Mouse (Mus musculus): ENCODE measurements around the gene Rasal2. TPM values are rescaled to one million over a fixed set of nuclear protein-coding genes. Genes with fewer than 3 reads are reported as not detected.

Rasal2 gene
- 26.5 and 27.2 TPM in 2 replicates for polyA plus RNA-seq (2012; rRNA removed)

DNA sequence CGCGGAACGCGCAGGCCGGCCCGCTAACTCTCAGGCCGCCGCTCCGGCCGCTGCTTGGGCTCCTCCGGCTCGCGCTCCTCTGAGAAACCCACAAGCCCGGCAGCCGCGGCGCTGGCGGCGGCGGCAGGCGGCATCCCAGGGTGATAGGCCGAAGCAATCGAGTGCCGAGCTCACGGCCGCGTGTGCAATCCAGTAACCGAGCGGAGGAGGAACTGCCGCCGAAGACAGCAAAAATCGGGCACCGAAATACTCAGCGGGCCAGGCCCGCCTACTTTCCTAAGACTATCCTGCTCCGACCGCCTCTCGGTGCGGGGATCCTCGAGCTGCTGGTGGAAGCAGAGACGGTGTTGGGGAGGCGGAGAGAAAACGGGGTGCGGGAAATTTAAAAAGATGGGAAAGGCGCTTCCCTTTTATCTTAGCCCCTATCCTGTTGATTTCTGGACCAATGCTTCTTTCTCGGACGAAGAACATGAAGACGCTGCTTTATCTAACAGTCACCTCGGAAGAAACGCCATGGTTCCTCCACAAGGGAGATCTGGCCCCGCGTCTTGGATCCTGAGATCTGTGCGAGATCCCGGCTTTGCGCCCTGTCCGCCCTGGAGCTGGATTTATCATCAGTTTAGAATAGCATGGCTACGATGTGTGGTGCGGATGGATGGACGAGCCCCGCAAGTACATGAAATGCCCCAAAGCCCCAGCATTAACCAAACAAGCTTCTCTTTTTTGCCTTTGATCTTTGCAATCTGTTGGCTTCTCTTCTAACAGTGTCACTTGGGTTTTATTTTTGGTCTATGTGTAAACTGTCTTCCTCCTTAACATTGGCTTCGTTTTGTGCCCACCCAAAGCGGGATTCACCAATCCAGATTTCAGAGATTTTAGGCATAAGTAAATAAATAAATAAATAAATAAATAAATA, at the start of gene Rasal2:
Gene Rasal2 (minus strand): TSS at position 142 of the 916 bp plus-strand sequence.
- DNase-seq (ENCODE audit: extremely low spot score in 1 of 2, low spot score in 1 of 2) = peak; percentile 95 to 97

DNA sequence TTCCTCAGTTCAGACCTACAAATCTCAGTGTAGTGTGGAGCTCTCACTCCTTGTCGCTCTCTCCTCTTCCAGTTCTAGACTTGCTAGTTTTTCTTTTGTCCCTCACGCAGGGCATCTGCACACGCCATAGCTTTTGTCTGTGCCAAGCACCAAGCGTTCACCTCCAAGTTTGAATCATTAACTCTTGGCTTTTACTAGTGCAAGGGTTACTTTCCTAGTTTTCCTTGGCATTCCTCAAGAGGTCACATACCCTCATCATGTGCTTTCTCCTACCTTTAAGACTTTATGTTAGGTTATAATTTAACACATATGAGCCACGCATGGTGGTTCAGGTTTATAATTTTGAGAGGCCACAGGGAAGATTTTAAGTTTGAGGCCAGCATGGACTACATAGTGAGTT, 48.9 kb upstream of the Rasal2 start:
- no peak for DNase-seq (ENCODE audit: extremely low spot score in 1 of 2, low spot score in 1 of 2)

DNA sequence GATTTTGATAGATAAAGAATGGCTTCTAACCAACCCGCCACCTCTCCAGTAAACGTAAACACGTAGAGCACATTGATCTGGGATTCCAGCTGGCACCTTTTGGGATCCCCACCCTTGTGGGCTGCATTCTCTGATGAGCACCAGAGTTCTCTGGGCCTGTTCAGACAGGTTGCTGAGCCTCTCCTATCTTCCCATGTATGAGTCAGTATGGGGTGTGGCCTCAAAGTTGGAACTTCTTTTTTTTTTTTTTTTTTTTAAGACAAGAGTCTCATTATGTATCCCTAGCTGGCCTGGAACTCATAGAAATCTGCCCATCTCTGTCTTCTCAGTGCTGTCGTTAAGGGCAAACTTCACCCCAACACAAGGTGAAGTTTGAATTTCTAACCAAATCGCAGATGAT, 47.5 kb upstream of the Rasal2 start:
- no peak for DNase-seq (ENCODE audit: extremely low spot score in 1 of 2, low spot score in 1 of 2)

DNA sequence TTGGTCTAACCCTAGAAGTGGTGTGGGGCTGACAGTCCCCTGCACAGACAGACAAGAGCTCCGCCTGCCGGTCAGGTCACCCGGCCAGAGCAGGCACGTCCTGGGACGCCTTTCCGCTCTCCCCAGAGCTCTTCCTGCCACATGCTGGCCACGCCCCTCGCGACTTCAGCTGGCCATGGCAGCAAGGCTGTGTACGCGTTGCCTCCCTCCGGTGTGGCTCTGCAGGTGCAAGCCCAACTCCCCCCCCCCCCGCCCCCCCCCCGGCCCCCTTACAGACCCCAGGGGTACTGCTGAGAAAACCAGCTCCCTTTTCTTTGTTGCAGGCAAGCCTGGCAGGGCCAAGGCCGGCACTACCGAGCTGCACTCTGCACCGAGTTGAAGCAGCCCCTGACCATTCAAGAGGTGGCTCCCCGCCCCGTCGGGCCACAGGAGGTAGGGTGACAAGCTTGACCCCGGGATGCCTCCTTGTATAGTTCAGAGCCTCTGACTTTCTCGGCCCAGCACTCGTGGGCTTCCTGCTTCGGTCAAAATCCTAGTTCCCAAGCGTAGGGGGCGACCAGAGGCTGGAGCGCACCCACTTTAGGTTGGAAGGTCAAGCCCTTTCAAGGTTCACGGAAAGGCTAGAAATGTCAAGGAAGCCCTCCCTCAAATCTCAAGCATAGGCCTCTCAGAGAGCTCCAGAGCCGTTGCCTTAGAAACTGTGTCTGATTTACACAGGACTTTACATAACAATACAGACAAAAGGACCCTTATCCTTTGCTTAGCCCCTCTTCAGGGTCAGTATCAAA, 46.2 kb upstream of the Rasal2 start, which contains the start of gene Cryzl2:
Gene Cryzl2 (plus strand): TSS at position 157 of the 788 bp plus-strand sequence.
- no peak for DNase-seq (ENCODE audit: extremely low spot score in 1 of 2, low spot score in 1 of 2)

DNA sequence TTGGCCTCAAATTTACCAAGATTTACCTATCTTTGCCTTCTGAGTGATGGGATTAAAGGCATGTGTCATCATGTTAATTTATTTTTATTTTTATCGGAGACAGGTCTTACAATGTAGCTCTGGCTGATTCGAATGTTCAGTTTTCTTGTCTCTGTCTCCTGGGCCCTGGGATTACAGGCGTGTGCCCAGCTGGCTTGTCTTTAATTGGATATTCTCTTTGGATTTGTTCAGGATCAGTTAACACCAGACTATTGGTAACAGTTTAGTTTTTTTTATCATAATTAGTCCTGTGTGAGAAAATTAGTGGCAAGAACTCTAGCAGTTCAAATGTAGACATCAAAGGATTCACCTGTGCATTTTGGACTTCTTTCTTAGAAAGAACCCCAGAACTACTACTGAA, 45.4 kb upstream of the Rasal2 start:
- DNase-seq (ENCODE audit: extremely low spot score in 1 of 2, low spot score in 1 of 2) = no peak

DNA sequence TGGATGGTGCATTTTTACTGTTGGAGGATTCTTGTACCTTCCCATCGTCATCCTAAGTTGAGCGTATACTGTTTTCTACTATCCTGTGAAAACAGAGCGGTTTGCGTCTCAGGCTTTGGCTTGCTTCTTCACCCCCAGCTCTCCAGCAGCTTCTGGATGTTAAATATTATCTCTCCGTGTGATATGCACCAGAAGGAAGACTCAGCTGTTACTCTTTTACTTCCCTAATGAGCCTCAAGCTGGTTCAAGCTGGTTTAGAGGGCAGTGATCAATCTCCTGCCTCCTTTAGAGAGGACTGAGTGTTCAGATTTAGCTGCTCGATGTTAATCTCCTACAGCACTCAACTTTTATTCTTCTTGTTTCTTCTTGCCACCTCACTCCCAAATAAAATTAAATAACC, 42.5 kb upstream of the Rasal2 start:
- DNase-seq (ENCODE audit: extremely low spot score in 1 of 2, low spot score in 1 of 2) = no peak

DNA sequence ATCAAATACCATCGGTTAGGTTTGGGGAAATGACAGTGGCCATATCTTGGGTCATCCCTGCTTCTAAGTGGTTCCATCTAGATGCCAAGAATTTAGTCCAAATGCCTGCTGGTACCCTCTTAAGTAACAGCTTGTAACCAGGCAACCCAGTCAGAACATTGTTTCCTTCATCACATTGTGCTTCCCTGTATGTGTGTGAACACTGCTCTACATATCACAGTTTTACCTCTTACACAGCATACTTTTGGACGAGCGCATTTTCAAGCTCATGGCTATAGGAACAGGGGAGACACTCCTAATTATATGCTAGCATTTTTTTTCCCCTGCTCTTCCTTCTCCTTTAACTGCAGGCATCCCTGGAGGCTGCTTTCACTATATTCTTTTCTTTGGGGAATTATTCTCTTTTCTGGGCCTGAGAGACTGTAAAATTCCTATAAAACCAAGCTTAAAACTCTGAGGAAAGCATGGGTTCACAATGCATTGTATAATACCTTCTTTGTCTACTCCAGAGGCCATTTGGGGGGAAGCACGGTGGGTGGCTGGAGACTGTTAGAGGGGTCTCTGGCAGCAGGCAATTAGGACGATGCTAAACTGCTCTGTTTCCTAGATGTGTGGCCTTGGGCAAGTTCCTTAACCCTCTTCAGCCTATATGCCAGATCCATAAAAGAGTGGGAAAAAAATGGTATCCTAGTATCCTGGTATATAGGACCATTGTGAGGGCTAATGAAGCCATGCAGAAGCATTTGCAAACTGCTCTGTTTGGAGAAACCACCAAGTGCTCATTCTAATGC, 40.6 kb upstream of the Rasal2 start:
- no peak for DNase-seq (ENCODE audit: extremely low spot score in 1 of 2, low spot score in 1 of 2)

DNA sequence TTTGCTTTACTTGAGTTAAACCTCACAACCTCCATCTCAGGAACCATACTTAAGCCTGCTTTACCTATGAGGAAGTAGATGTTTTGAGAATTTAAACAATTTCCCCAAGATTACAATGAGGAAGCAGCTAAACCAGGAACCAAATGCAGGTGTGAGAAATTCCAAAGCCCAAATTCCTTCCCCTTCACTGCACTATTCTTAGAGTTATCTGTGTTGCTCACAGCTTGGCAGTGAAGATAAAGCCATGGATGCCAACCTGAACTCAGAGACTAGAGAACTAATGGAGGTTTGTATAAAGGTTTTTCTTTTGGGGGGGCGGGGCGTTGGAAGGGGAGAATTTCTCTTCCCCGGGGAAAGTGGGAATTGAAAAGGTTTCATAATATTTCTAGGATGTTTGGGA, 39.9 kb upstream of the Rasal2 start:
- DNase-seq (ENCODE audit: extremely low spot score in 1 of 2, low spot score in 1 of 2) = no peak

DNA sequence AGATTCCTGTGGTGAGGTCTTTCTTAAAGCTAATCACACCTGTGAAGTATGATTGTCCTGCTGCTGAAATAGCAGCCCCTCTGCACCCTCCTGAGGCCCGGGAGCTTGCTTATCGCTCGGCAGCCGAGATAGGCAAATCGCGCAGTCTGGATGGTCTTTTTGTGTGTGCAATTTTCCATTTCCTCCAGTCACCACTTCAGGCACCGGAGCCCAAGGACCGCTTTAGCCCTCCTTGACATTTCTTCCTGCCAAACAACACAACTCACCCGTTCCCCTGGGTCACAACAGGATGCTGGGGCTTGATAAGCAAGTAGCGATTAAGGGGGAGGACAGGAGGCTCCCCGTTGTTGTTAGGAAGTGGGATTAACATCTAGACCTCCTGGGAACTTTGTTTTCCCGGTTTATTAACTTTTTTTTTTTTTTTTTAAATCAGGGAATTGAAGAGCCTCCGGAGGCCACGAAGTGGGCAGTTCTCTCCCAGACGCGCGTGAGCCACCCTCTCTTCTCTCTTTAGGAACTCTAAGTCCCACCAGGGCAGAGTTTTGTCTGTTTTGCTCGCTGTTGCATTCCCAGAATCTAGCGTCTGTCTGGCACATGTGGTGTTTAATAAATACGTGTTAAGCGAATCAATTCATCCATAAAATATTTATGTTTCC, 37.7 kb upstream of the Rasal2 start:
- no peak for DNase-seq (ENCODE audit: extremely low spot score in 1 of 2, low spot score in 1 of 2)

DNA sequence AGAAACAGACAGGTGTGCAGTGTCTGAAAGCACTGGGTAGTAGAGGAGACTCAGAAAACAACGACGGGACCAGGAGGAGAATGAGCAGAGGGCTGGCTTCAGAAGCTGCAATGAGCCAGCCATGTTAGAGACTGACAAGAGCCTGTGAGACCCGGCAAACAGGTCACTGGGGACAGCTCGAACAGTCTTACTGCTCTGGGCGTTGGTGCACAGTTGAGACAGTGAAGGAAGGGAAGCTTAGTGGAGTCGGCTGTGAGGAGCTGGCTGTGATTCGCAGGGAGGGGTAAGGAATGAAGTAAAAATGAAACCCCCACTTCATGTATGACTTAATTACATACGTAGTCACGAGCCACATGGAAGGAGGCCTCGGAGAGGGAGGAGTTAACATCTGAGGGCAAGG, 37.1 kb upstream of the Rasal2 start:
- no peak for DNase-seq (ENCODE audit: extremely low spot score in 1 of 2, low spot score in 1 of 2)

DNA sequence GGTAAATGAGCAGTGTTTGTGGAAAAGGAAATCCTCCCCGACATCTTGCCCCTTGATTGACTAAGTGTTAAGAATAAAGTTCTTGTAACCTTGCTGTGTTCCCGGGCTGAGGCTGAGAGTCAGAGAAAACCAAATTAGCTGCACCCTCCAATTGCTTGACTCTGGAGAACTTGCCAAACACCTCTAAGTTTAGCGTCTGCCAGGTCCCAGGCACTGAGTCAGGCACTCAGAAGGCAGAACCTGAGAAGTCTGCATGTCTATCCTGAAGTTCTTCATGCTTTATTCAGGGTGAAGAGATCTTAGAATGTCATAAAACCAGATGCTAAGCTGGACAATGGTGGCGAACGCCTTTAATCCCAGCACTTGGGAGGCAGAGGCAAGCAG, 36.4 kb upstream of the Rasal2 start:
- DNase-seq (ENCODE audit: extremely low spot score in 1 of 2, low spot score in 1 of 2) = no peak

DNA sequence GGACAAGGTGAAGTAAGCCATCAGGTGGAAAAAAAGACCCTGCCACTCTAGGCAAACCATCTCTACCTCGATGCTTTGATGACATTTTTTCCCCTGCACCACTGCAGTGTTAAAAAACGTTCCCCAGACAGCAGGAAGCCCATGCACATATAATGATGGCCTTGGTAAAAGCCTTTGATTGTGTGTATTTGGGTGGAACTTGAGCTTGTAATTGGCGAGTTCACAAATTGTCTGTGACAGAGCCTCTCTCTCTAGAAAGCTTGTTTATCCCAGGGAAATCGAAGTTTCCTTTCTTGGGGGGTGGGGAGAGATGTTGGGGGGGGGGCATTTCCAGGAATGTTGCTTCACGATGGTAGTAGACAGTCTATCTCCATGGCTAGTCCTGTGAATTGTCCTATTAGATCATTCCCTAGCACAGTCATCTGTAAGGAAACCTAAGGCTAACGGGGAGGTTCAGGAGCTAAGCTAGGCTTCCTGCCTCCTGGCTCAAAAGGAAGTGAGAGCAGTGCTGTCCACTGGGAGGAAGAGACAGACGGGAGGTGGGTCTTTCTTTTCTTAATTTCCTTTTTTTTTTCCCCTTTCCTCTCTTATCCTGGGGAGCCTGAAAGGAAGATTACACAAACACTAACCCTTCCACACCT, 35.9 kb upstream of the Rasal2 start:
- no peak for DNase-seq (ENCODE audit: extremely low spot score in 1 of 2, low spot score in 1 of 2)

DNA sequence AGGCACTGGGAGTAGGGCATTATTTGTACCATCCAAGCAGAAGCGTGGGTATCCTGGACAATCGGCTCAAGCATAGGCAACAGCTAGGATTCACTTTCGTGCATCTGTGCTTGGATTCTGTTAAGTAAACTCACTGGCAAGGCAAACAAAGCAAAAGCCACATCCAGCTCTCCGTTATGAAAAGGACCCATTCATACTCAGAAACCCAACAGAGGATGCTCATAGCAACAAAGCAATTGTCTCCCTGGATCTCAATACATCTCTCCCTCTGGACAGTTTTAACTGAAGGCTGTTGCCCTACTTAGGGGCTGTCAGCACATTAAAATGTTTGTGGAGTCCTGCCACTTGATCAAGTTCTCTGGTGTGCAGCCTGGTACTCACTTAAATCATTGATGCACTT, 34.7 kb upstream of the Rasal2 start:
- no peak for DNase-seq (ENCODE audit: extremely low spot score in 1 of 2, low spot score in 1 of 2)

DNA sequence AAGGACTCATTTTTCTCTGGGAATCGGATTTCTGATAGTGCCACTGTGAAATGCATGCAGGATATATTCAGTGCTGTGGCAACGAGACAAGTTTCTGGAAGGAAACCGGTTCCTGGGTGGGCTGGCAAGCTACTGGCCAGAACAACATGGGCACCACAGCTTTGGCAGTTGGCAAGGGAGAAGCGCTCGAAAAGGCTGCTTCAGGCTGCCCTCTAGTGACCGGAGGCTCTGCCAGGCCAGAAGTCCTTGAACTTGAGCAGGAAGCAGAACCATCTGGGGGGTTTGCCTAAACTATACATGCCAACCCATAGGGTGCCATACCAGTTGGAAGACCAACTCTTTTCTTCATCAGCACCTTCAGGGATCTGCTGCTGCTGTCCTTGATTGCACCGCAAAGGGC, 33.9 kb upstream of the Rasal2 start:
- peak in 1 of 2 experiments; percentile 83 for DNase-seq (ENCODE audit: extremely low spot score in 1 of 2, low spot score in 1 of 2)

DNA sequence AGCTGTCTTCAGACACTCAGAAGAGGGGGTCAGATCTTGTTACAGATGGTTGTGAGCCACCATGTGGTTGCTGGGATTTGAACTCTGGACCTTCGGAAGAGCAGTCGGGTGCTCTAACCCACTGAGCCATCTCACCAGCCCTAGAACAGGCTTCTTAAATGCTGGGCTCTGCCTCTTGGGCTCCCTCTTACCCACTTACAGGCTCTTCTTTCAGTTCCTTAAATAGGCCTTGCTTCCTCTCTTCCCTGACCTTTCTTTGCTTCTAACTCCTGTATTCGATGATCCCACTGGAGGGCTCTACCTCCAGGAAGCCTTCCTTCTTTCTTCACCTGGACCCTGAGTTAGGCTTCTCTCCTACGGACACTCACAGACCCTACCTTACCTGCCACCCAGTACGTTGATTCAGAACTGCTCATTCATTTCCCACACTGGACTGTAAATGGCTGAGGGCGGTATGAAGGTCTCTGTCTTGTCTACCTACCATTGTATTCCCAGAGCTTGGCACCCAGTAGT, 33.1 kb upstream of the Rasal2 start:
- no peak for DNase-seq (ENCODE audit: extremely low spot score in 1 of 2, low spot score in 1 of 2)

DNA sequence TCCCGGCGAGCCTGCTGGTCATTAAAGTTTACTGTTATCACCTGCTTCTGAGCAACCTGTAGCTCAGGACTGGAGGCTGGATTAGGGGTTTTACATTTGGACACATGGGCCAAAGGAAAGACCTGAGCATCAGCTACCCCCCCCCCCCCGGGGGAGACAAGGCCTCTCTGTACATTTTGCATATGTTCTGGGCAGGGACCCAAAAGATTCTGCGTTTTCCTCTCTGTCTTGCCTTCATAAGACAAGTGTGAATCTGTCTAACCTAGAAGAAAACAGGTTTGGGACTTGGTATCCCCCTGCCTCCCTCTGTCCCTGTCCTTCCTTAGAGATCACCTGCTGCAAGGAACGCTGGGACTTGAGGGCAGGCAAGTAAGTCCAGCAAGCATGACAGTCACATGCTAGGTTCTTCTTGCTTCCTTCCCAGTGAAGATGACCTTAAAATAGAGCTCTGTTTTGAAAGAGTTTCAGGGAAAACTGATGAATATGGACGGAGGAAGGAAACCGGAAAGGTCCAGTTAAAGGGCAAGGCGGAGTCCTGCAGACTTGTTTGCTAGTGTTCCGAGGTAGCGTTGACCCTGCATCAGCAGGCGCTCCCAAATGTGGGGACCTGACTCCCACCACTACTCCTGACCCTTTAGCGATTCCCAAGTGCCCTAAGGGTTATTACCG, 32.4 kb upstream of the Rasal2 start:
- DNase-seq (ENCODE audit: extremely low spot score in 1 of 2, low spot score in 1 of 2) = no peak

DNA sequence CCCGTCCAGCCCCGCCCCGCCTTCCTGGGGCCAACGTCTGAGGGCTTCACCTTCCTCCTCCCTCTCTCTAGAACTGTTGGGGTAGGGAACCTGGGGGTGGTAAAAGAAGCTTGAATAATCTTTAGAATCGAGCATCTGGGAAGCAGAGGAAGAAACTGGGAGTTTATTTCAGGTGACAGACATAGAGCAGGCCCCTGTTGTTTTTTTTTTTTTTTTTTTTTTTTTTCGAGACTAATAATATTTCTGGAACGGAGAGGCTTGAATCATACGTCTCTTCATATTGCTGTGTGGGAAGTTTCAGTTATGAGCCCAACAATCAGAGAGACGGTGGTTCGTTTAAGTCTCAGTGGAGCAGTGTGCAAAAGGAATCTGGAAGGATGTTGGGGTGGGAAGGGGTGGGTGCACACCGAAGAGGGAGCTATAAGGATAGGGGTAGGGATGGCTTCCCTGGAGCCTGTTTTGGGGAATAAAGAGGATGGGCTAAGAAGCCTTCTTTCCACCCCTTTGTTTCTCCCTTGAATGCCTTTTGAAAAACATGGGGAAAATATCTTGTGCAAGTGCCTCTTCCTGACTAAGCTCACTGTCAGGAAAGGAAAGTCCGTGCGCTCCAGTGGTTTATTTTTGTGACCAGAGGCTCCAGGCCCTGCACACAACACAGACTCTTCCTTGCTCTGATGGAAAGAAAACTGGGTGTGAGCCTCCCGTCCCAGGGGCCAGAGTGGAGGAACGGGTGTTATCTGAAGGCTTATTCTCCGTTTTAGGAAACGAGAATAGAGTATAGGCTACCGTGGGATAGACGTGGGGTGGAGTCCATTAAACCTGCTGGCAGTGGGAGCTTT, 31.5 kb upstream of the Rasal2 start:
- no peak for DNase-seq (ENCODE audit: extremely low spot score in 1 of 2, low spot score in 1 of 2)

DNA sequence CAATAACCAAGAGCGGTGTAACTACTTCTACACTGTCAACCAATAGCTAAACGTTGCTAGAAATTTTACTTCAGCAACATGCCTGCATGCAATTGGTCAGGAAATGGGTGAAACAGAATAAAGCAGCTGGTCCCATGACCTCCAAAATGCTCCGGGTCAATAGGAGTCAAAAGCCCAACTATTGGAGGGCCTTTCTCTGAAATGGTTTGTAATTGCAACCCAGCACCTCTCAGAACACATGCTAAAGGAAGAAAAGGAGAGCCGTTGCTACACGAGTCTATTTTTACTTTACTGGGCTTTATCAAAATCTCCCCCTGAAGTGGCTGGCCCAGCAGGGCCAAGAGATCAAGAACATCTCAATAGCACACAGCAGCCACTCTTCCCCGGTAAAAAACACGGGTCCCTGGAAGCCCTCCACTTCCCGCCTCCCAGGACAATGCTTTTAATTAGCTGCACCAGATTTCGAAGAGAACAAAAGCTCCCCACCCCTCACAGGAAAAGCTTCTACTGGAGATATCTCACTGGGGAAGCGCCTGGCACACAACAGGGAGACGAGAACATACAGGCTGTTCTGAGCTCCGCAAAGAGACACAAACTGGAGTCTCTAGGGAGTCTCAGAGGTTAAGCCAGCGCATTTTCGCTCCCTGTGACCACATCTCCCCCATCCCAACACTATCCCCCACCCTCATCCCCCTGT, 30.8 kb upstream of the Rasal2 start:
- peak in 1 of 2 experiments; percentile 54 for DNase-seq (ENCODE audit: extremely low spot score in 1 of 2, low spot score in 1 of 2)

Measured in frontal cortex, adult 2 months (tissue).